20 mouse cellular contexts compared by ENCODE assay signal in genomic region chr11:55358094-55358783, GRCm38 (mm10). TPM values are rescaled to one million over a fixed set of nuclear protein-coding genes. Genes with fewer than 3 reads are reported as not detected.
DNase-seq lines count a peak whose midpoint lies in the region; ATAC-seq and TF ChIP-seq lines count a peak whose summit lies in the region.
"Had no signal": no experiment of that assay in that cellular context is flagged by ENCODE, and none has a peak within 500 bp of the region (broad histone marks: within the 10 kb centered on the region; RNA-seq: fewer than 3 reads in every experiment).

No protein-coding gene starts in this region.

- no peak for TF ChIP-seq CTCF in lung, postnatal 0 days (IDR thresholded peaks at IDR 0.05)
- TF ChIP-seq CTCF in hindbrain, postnatal 0 days (IDR thresholded peaks at IDR 0.05; ENCODE audit: low read depth): no peak

- TF ChIP-seq EP300 in lung, postnatal 0 days (IDR thresholded peaks at IDR 0.05): no peak

- no peaks in the 10 kb centered on the region for H3K27me3 ChIP-seq in heart, embryonic 16.5 days (ENCODE audit: control insufficient read depth, insufficient read depth, low read length)
- H3K27me3 ChIP-seq in lung, postnatal 0 days (replicated peaks; ENCODE audit: insufficient read depth, low read length): no peaks in the 10 kb centered on the region
- H3K27me3 ChIP-seq in hindbrain, postnatal 0 days (ENCODE audit: insufficient read depth, low read length): no peaks in the 10 kb centered on the region
- H3K27me3 ChIP-seq: embryonic facial prominence, embryonic 12.5 days; hindbrain, embryonic 12.5 days; limb, embryonic 13.5 days; midbrain, embryonic 12.5 days had no signal

- no peaks in the 10 kb centered on the region for H3K9me3 ChIP-seq in heart, embryonic 16.5 days (replicated peaks; ENCODE audit: control insufficient read depth, low read length)
- H3K9me3 ChIP-seq in lung, postnatal 0 days (ENCODE audit: low read length): no peaks in the 10 kb centered on the region
- no peaks in the 10 kb centered on the region for H3K9me3 ChIP-seq in hindbrain, postnatal 0 days (ENCODE audit: low read length)
- H3K9me3 ChIP-seq: embryonic facial prominence, embryonic 12.5 days; hindbrain, embryonic 12.5 days; limb, embryonic 13.5 days; midbrain, embryonic 12.5 days had no signal

- no peak overlapping the region for H3K27ac ChIP-seq in heart, embryonic 16.5 days (ENCODE audit: low read length)
- no peak overlapping the region for H3K27ac ChIP-seq in lung, postnatal 0 days (ENCODE audit: low read length)
- H3K27ac ChIP-seq in hindbrain, postnatal 0 days: no peak overlapping the region
- H3K27ac ChIP-seq: embryonic facial prominence, embryonic 12.5 days; heart, adult 2 months; hindbrain, embryonic 12.5 days; limb, embryonic 13.5 days; liver, embryonic 14.5 days; midbrain, embryonic 12.5 days had no signal

- H3K4me2 ChIP-seq in heart, embryonic 16.5 days (ENCODE audit: low read depth, low read length): peak overlapping the region; percentile 41
- H3K4me2 ChIP-seq in lung, postnatal 0 days (replicated peaks; ENCODE audit: low read depth, low read length): 0 out of 2 replicates have a peak overlapping the region, but pooled peaks have one; percentile 22
- H3K4me2 ChIP-seq in hindbrain, postnatal 0 days (ENCODE audit: low read depth, low read length): no peak overlapping the region
- H3K4me2 ChIP-seq: embryonic facial prominence, embryonic 12.5 days; hindbrain, embryonic 12.5 days; limb, embryonic 13.5 days; midbrain, embryonic 12.5 days had no signal

- ATAC-seq in heart, embryonic 16.5 days (replicated peaks; ENCODE audit: extremely low read depth, insufficient read depth, low FRiP score): no peak; the same call in 1 of the 2 replicates
- peak; percentile 48 for ATAC-seq in lung, postnatal 0 days
- ATAC-seq in hindbrain, postnatal 0 days: no peak
- ATAC-seq: forebrain, embryonic 14.5 days had no signal

- WGBS in heart, embryonic 16.5 days: 41% methylated on average over 15 of the region's 15 CpGs
- WGBS in lung, postnatal 0 days: 40% methylated on average over 15 of the region's 15 CpGs
- WGBS in hindbrain, postnatal 0 days: 70% methylated on average over 15 of the region's 15 CpGs

- peak overlapping the region; percentile 19; the same call in 1 of the 2 replicates for H3K4me3 ChIP-seq in heart, embryonic 16.5 days (ENCODE audit: low read length)
- H3K4me3 ChIP-seq in lung, postnatal 0 days (ENCODE audit: low read depth, low read length): no peak overlapping the region
- H3K4me3 ChIP-seq in hindbrain, postnatal 0 days (ENCODE audit: low read length): no peak overlapping the region
- H3K4me3 ChIP-seq: embryonic facial prominence, embryonic 12.5 days; heart, adult 2 months; hindbrain, embryonic 12.5 days; limb, embryonic 13.5 days; midbrain, embryonic 12.5 days had no signal

- peaks cover 6% of the 10 kb centered on the region for H3K4me1 ChIP-seq in heart, embryonic 16.5 days (ENCODE audit: control insufficient read depth, insufficient read depth, low read length)
- H3K4me1 ChIP-seq in lung, postnatal 0 days (ENCODE audit: insufficient read depth, low read depth, low read length): no peaks in the 10 kb centered on the region; the same call in 1 of the 2 replicates
- no peaks in the 10 kb centered on the region for H3K4me1 ChIP-seq in hindbrain, postnatal 0 days (ENCODE audit: insufficient read depth, low read length)
- H3K4me1 ChIP-seq: embryonic facial prominence, embryonic 12.5 days; hindbrain, embryonic 12.5 days; limb, embryonic 13.5 days; midbrain, embryonic 12.5 days had no signal

- H3K9ac ChIP-seq in heart, embryonic 16.5 days (ENCODE audit: low read length): no peak overlapping the region
- no peak overlapping the region for H3K9ac ChIP-seq in lung, postnatal 0 days (replicated peaks; ENCODE audit: low read depth)
- no peak overlapping the region for H3K9ac ChIP-seq in hindbrain, postnatal 0 days (replicated peaks; ENCODE audit: low read length)
- H3K9ac ChIP-seq: embryonic facial prominence, embryonic 12.5 days; hindbrain, embryonic 12.5 days; limb, embryonic 13.5 days; liver, embryonic 14.5 days had no signal

- no peak for DNase-seq in heart, adult 11 months
- peak; percentile 43 for DNase-seq in kidney, postnatal 10 days
- DNase-seq in kidney, adult 18-20 months: no peak
- peak; percentile 42 for DNase-seq in lung, postnatal 0 days (ENCODE audit: low spot score)
- DNase-seq in lung, postnatal 36 days: no peak
- no peak for DNase-seq in hindbrain, postnatal 0 days (ENCODE audit: low spot score)
- DNase-seq: cerebellum, adult 9-10 months; gastrocnemius, postnatal 10 days; heart, adult 2 months; right cerebral cortex, postnatal 4 days; thymus, postnatal 25 days had no signal

- H3K36me3 ChIP-seq in heart, embryonic 16.5 days (ENCODE audit: control insufficient read depth, insufficient read depth): no peaks in the 10 kb centered on the region
- H3K36me3 ChIP-seq in lung, postnatal 0 days (ENCODE audit: insufficient read depth, low read length): no peaks in the 10 kb centered on the region
- H3K36me3 ChIP-seq in hindbrain, postnatal 0 days (ENCODE audit: insufficient read depth, low read length): no peaks in the 10 kb centered on the region
- H3K36me3 ChIP-seq: embryonic facial prominence, embryonic 12.5 days; hindbrain, embryonic 12.5 days; limb, embryonic 13.5 days; midbrain, embryonic 12.5 days had no signal

RNA-seq across cellular contexts. Expression of gene Fat2, which starts 21.9 kb away (rescaled TPM):
- 0.12 TPM in 2 replicates for polyA plus RNA-seq in heart, embryonic 16.5 days (2015; fragmentation: Nextera tagmentation; extraction: Ambion mirVana)
- 0.23 TPM in 2 replicates for polyA plus RNA-seq in lung, postnatal 0 days (2015; fragmentation: Nextera tagmentation; extraction: Ambion mirVana)
- 17.6 and 21.0 TPM in 2 replicates for total RNA-seq in hindbrain, postnatal 0 days (2014; rRNA removed)
- 0.78 and 0.88 TPM in 2 replicates for polyA plus RNA-seq in hindbrain, postnatal 0 days (2015; fragmentation: Nextera tagmentation; extraction: Ambion mirVana)
- total RNA-seq: megakaryocyte progenitor cell, adult 5-6 weeks; monocyte, adult 5-6 weeks had no signal

Comparison
In these comparisons a context has a peak if more than half of its experiments do, and no peak if none do; other contexts are left out.
1. DNase-seq: peak in kidney, postnatal 10 days (single experiment) and lung, postnatal 0 days (single experiment); none in heart, adult 11 months (single experiment), kidney, adult 18-20 months (single experiment), lung, postnatal 36 days (single experiment) and hindbrain, postnatal 0 days (single experiment).